10 mouse cellular contexts compared by ENCODE assay signal in the genomic region with DNA sequence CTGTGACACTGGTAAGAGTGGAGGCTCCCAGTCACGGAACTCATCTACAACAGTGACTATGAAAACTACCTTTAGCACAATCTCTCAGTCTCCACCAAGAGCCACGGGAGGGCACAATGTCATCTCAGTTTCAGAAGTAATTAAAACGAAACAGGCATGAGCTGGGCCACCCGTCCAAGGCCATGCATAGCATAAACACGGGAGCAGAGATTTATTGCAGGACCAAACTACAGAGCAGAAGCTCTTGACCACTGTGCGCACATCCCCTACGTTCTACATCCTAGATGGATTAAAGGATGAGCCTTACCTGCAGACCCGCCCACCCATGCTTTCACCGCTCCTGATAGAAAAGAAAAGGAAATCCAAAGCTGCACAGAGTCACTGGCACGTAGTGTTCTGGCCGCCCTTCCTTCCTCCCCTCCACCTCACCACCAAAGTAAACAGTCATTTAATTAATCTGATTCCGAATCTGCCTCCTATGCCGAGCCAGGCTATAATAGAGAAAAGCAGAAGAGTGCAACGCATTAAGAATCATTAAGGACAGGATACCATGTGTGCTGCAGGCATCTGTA.
DNase-seq lines count a peak whose midpoint lies in the region; ATAC-seq and TF ChIP-seq lines count a peak whose summit lies in the region.
"Had no signal": no experiment of that assay in that cellular context is flagged by ENCODE, and none has a peak within 500 bp of the region (broad histone marks: within the 10 kb centered on the region; RNA-seq: fewer than 3 reads in every experiment).

No protein-coding gene starts in this region.

- no peaks in the 10 kb centered on the region for H3K9me3 ChIP-seq in kidney, embryonic 15.5 days (replicated peaks)
- H3K9me3 ChIP-seq in kidney, postnatal 0 days (replicated peaks; ENCODE audit: low read length): no peaks in the 10 kb centered on the region
- H3K9me3 ChIP-seq: limb, embryonic 12.5 days had no signal

- H3K27ac ChIP-seq in kidney, embryonic 15.5 days: no peak overlapping the region
- H3K27ac ChIP-seq in kidney, postnatal 0 days: 0 out of 2 replicates have a peak overlapping the region, but pooled peaks have one; percentile 4
- peak overlapping the region; percentile 79 for H3K27ac ChIP-seq in olfactory bulb, adult 2 months (ENCODE audit: insufficient read depth, low read depth, low read length)
- H3K27ac ChIP-seq: limb, embryonic 12.5 days had no signal

- H3K9ac ChIP-seq in kidney, embryonic 15.5 days: no peak overlapping the region
- H3K9ac ChIP-seq in kidney, postnatal 0 days (ENCODE audit: low read depth, low read length): no peak overlapping the region
- H3K9ac ChIP-seq: limb, embryonic 12.5 days had no signal

- peak overlapping the region; percentile 42 for H3K4me2 ChIP-seq in kidney, embryonic 15.5 days
- peak overlapping the region; percentile 47 for H3K4me2 ChIP-seq in kidney, postnatal 0 days (ENCODE audit: low read length)
- H3K4me2 ChIP-seq: limb, embryonic 12.5 days had no signal

- WGBS in kidney, embryonic 15.5 days: 37% methylated on average over 14 of the region's 14 CpGs
- WGBS in kidney, postnatal 0 days: 27% methylated on average over 14 of the region's 14 CpGs
- WGBS in olfactory bulb, adult 2 months: 42% methylated on average over 14 of the region's 14 CpGs

- 0 out of 2 replicates have a peak, but pooled peaks have one; percentile 12 for ATAC-seq in cerebellum, adult (ENCODE audit: insufficient number of reproducible peaks, low FRiP score, low TSS enrichment)
- peak; percentile 67 for ATAC-seq in kidney, embryonic 15.5 days (replicated peaks; ENCODE audit: low FRiP score)
- ATAC-seq in kidney, postnatal 0 days (replicated peaks; ENCODE audit: low FRiP score, low read depth): no peak

- peaks cover 10% of the 10 kb centered on the region; the same call in 1 of the 2 replicates for H3K4me1 ChIP-seq in kidney, embryonic 15.5 days
- H3K4me1 ChIP-seq in kidney, postnatal 0 days (replicated peaks; ENCODE audit: insufficient read depth, low read length): no peaks in the 10 kb centered on the region; the same call in 1 of the 2 replicates
- peaks cover 6% of the 10 kb centered on the region; the same call in 1 of the 2 replicates for H3K4me1 ChIP-seq in olfactory bulb, adult 2 months (ENCODE audit: control insufficient read depth, insufficient read depth, low read length)

- no peak for TF ChIP-seq POLR2A in olfactory bulb, adult 2 months (IDR thresholded peaks at IDR 0.05; ENCODE audit: insufficient read depth, low read depth, low read length)

- H3K27me3 ChIP-seq in kidney, embryonic 15.5 days: no peaks in the 10 kb centered on the region
- no peaks in the 10 kb centered on the region for H3K27me3 ChIP-seq in kidney, postnatal 0 days (ENCODE audit: insufficient read depth, low read length)
- H3K27me3 ChIP-seq: limb, embryonic 12.5 days had no signal

- no peak overlapping the region for H3K4me3 ChIP-seq in kidney, embryonic 15.5 days (replicated peaks)
- H3K4me3 ChIP-seq in kidney, postnatal 0 days (replicated peaks; ENCODE audit: low read depth, low read length): no peak overlapping the region
- H3K4me3 ChIP-seq in olfactory bulb, adult 2 months (ENCODE audit: insufficient read depth, low read depth, low read length): peak overlapping the region; percentile 31
- H3K4me3 ChIP-seq: limb, embryonic 12.5 days had no signal

- TF ChIP-seq CTCF in kidney, postnatal 0 days (IDR thresholded peaks at IDR 0.05; ENCODE audit: low read depth): no peak
- TF ChIP-seq CTCF in olfactory bulb, adult 2 months (IDR thresholded peaks at IDR 0.05; ENCODE audit: insufficient read depth, low read depth, low read length): no peak

- no peaks in the 10 kb centered on the region for H3K36me3 ChIP-seq in kidney, embryonic 15.5 days
- H3K36me3 ChIP-seq in kidney, postnatal 0 days (ENCODE audit: insufficient read depth, low read length): no peaks in the 10 kb centered on the region
- H3K36me3 ChIP-seq: limb, embryonic 12.5 days had no signal

- DNase-seq in cerebellum, postnatal 14 days: no peak
- no peak for DNase-seq in kidney, adult 8-10 months
- DNase-seq in kidney, postnatal 0 days (ENCODE audit: low spot score): peak; percentile 14
- no peak for DNase-seq in testis, postnatal 10 days (ENCODE audit: low spot score)
- no peak for DNase-seq in right cerebral cortex, postnatal 25 days
- DNase-seq: adrenal gland, postnatal 10 days had no signal
